Mouse (Mus musculus): ENCODE results near the gene Cenpj. TPM values are rescaled to one million over a fixed set of nuclear protein-coding genes. Genes with fewer than 3 reads are reported as not detected.

The Cenpj gene
- total RNA-seq (2021): 1 to 10 TPM; 2.0 to 4.0 TPM

- peak; percentile 35 to 47 for DNase-seq (ENCODE audit: low spot score in 2 of 2)
- intact Hi-C loops (cut with DNase I): loop anchor here (10.0 kb wide), 1 partner anchor 201 kb away; no protein-coding TSS in a partner anchor
Measured at GRCm38 (mm10) chr14:56575416-56575815, at the start of gene Cenpj, which contains the start of gene Parp4. Gene Cenpj, minus strand, starts transcription at chr14:56575425. Gene Parp4, plus strand, starts transcription at chr14:56575619.

- intact Hi-C loops (cut with DNase I): no loop called here
- DNase-seq (ENCODE audit: low spot score in 2 of 2): no peak
Measured at GRCm38 (mm10) chr14:56620425-56620824, 45.2 kb upstream of the Cenpj start.

GRCm38 (mm10) chr14:56617470-56617869 lies 42.2 kb upstream of the Cenpj start:
- intact Hi-C loops (cut with DNase I): no loop called here
- DNase-seq (ENCODE audit: low spot score in 2 of 2): no peak

GRCm38 (mm10) chr14:56613212-56613611 lies 38.0 kb upstream of the Cenpj start:
- no peak for DNase-seq (ENCODE audit: low spot score in 2 of 2)
- intact Hi-C loops (cut with DNase I): no loop called here

- intact Hi-C loops (cut with DNase I): no loop called here
- no peak for DNase-seq (ENCODE audit: low spot score in 2 of 2)
Measured at GRCm38 (mm10) chr14:56605136-56605535, 29.9 kb upstream of the Cenpj start.

GRCm38 (mm10) chr14:56604438-56604837 lies 29.2 kb upstream of the Cenpj start:
- DNase-seq (ENCODE audit: low spot score in 2 of 2): no peak
- intact Hi-C loops (cut with DNase I): no loop called here

- intact Hi-C loops (cut with DNase I): no loop called here
- no peak for DNase-seq (ENCODE audit: low spot score in 2 of 2)
Measured at GRCm38 (mm10) chr14:56602069-56602468, 26.8 kb upstream of the Cenpj start.

GRCm38 (mm10) chr14:56598759-56599158 lies 23.5 kb upstream of the Cenpj start:
- intact Hi-C loops (cut with DNase I): no loop called here
- no peak for DNase-seq (ENCODE audit: low spot score in 2 of 2)

GRCm38 (mm10) chr14:56594811-56595210 lies 19.6 kb upstream of the Cenpj start:
- intact Hi-C loops (cut with DNase I): no loop called here
- DNase-seq (ENCODE audit: low spot score in 2 of 2): no peak

- intact Hi-C loops (cut with DNase I): no loop called here
- no peak for DNase-seq (ENCODE audit: low spot score in 2 of 2)
Measured at GRCm38 (mm10) chr14:56592191-56592590, 17.0 kb upstream of the Cenpj start.

GRCm38 (mm10) chr14:56582294-56582693 lies 7.1 kb upstream of the Cenpj start:
- intact Hi-C loops (cut with DNase I): no loop called here
- DNase-seq (ENCODE audit: low spot score in 2 of 2): no peak

- DNase-seq (ENCODE audit: low spot score in 2 of 2): no peak
- intact Hi-C loops (cut with DNase I): no loop called here
Measured at GRCm38 (mm10) chr14:56581117-56581516, 5.9 kb upstream of the Cenpj start.

- no peak for DNase-seq (ENCODE audit: low spot score in 2 of 2)
- intact Hi-C loops (cut with DNase I): loop anchor here (10.0 kb wide), 1 partner anchor 204 kb away; no protein-coding TSS in a partner anchor
Measured at GRCm38 (mm10) chr14:56579011-56579410, 3.8 kb upstream of the Cenpj start.

- no peak for DNase-seq (ENCODE audit: low spot score in 2 of 2)
- intact Hi-C loops (cut with DNase I): loop anchor here (10.0 kb wide), 1 partner anchor 201 kb away; no protein-coding TSS in a partner anchor
Measured at GRCm38 (mm10) chr14:56575969-56576901, 1.0 kb upstream of the Cenpj start.

GRCm38 (mm10) chr14:56572546-56572945 lies 2.7 kb downstream of the Cenpj start:
- intact Hi-C loops (cut with DNase I): loop anchor here (5.0 to 10.0 kb wide), 2 partner anchors 95 to 198 kb away; partner anchors contain the start of gene Mphosph8

GRCm38 (mm10) chr14:56571310-56572093 lies 3.7 kb downstream of the Cenpj start:
- peak; percentile 92 to 93 for DNase-seq (ENCODE audit: low spot score in 2 of 2)
- intact Hi-C loops (cut with DNase I): loop anchor here (5.0 to 10.0 kb wide), 2 partner anchors 96 to 197 kb away; partner anchors contain the start of gene Mphosph8

More at GRCm38 (mm10) chr14:56572546-56572945, 2.7 kb downstream of the Cenpj start:
- DNase-seq (ENCODE audit: low spot score in 2 of 2): no peak

- intact Hi-C loops (cut with DNase I): no loop called here
- no peak for DNase-seq (ENCODE audit: low spot score in 2 of 2)
Measured at GRCm38 (mm10) chr14:56569041-56569440, 6.2 kb downstream of the Cenpj start.

- intact Hi-C loops (cut with DNase I): no loop called here
Measured at GRCm38 (mm10) chr14:56567476-56567875, 7.7 kb downstream of the Cenpj start.

GRCm38 (mm10) chr14:56559134-56559533 lies 16.1 kb downstream of the Cenpj start:
- no peak for DNase-seq (ENCODE audit: low spot score in 2 of 2)
- intact Hi-C loops (cut with DNase I): no loop called here

More at GRCm38 (mm10) chr14:56567476-56567875, 7.7 kb downstream of the Cenpj start:
- no peak for DNase-seq (ENCODE audit: low spot score in 2 of 2)

- intact Hi-C loops (cut with DNase I): no loop called here
- no peak for DNase-seq (ENCODE audit: low spot score in 2 of 2)
Measured at GRCm38 (mm10) chr14:56554716-56555115, 20.5 kb downstream of the Cenpj start.
